Mouse (Mus musculus) duodenum, adult 2 months (tissue): ENCODE data around the gene Nccrp1. TPM values are rescaled to one million over a fixed set of nuclear protein-coding genes. Genes with fewer than 3 reads are reported as not detected.

Experiments
- polyA plus RNA-seq: library from polyadenylated mRNA; depleted of rRNA; stranded (reverse); fragments of >200 nt; gene quantifications from 2 replicates; pipeline ENCODE4 v1.2.3, GENCODE M21; 2012; ENCODE audit warnings: low replicate concordance; rRNA removed

The Nccrp1 gene
- 0.26 and 3.6 TPM in 2 replicates for polyA plus RNA-seq

GRCm38 (mm10) chr7:28547154-28547553 lies at the start of gene Nccrp1:
Gene Nccrp1 (minus strand): TSS chr7:28547254.

GRCm38 (mm10) chr7:28540526-28540925 lies 6.5 kb downstream of the Nccrp1 start, which contains the start of gene Sycn:
Gene Sycn (plus strand): TSS chr7:28540885.

GRCm38 (mm10) chr7:28522536-28522935 lies 24.5 kb downstream of the Nccrp1 start, which contains the start of gene Ifnl3:
Gene Ifnl3 (plus strand): TSS chr7:28522836.

GRCm38 (mm10) chr7:28510405-28510974 lies 36.6 kb downstream of the Nccrp1 start, which contains the start of gene Ifnl2:
Gene Ifnl2 (minus strand): TSS chr7:28510455.

Other genes starting within 250 kb of the Nccrp1 start
- gene Dll3, start 245.0 kb downstream of the Nccrp1 start, polyA plus RNA-seq, result 0.85 and 2.0 TPM in 2 replicates
- gene Timm50, start 235.2 kb downstream of the Nccrp1 start, polyA plus RNA-seq, result 62.6 and 69.2 TPM in 2 replicates
- 67.1 and 86.1 TPM in 2 replicates for gene Supt5, start 208.5 kb downstream of the Nccrp1 start, polyA plus RNA-seq
- 542 and 682 TPM in 2 replicates for gene Rps16, start 196.6 kb downstream of the Nccrp1 start, polyA plus RNA-seq
- 18.5 and 35.5 TPM in 2 replicates for gene Plekhg2, start 174.7 kb downstream of the Nccrp1 start, polyA plus RNA-seq
- gene Zfp36, start 167.0 kb downstream of the Nccrp1 start, polyA plus RNA-seq, result 75.8 and 210 TPM in 2 replicates
- 48.3 and 51.3 TPM in 2 replicates for gene Med29, start 154.5 kb downstream of the Nccrp1 start, polyA plus RNA-seq
- gene Paf1, start 154.3 kb downstream of the Nccrp1 start, polyA plus RNA-seq, result 81.7 and 153 TPM in 2 replicates
- gene Gmfg, start 109.8 kb downstream of the Nccrp1 start, polyA plus RNA-seq, result 3.9 and 4.1 TPM in 2 replicates
- 1.9 and 2.2 TPM in 2 replicates for gene Lrfn1, start 95.3 kb downstream of the Nccrp1 start, polyA plus RNA-seq
- not detected in 2 replicates for gene Ifnl2, start 36.8 kb downstream of the Nccrp1 start, polyA plus RNA-seq
- not detected in 2 replicates for gene Ifnl3, start 24.4 kb downstream of the Nccrp1 start, polyA plus RNA-seq
- 17.4 and 5,492 TPM in 2 replicates for gene Sycn, start 6.4 kb downstream of the Nccrp1 start, polyA plus RNA-seq
- gene Samd4b, start 50.9 kb upstream of the Nccrp1 start, polyA plus RNA-seq, result 60.8 and 63.0 TPM in 2 replicates
- gene Pak4, start 50.9 kb upstream of the Nccrp1 start, polyA plus RNA-seq, result 72.4 and 92.7 TPM in 2 replicates
- 0.05 TPM in 1 of 2 replicates, not detected in the other for gene Acp7, start 84.1 kb upstream of the Nccrp1 start, polyA plus RNA-seq
- 1.2 and 1.3 TPM in 2 replicates for gene Fbxo27, start 145.6 kb upstream of the Nccrp1 start, polyA plus RNA-seq
- 1.2 and 2.9 TPM in 2 replicates for gene Fbxo17, start 169.6 kb upstream of the Nccrp1 start, polyA plus RNA-seq
- gene Mrps12, start 194.6 kb upstream of the Nccrp1 start, polyA plus RNA-seq, result 121 and 126 TPM in 2 replicates
- 26.1 and 35.4 TPM in 2 replicates for gene Sars2, start 194.7 kb upstream of the Nccrp1 start, polyA plus RNA-seq
- not detected in 2 replicates for gene Ccer2, start 208.9 kb upstream of the Nccrp1 start, polyA plus RNA-seq
- gene Sirt2, start 219.5 kb upstream of the Nccrp1 start, polyA plus RNA-seq, result 28.7 and 28.8 TPM in 2 replicates
- 85.4 and 139 TPM in 2 replicates for gene Nfkbib, start 220.3 kb upstream of the Nccrp1 start, polyA plus RNA-seq
- 2.5 and 4.3 TPM in 2 replicates for gene Rinl, start 241.7 kb upstream of the Nccrp1 start, polyA plus RNA-seq